Mouse (Mus musculus) lung, adult 2 months (tissue): ENCODE data around the gene Zbtb44.

Experiments
- CTCF ChIP-seq: fragments of 200-500 bp; IDR thresholded peaks from 2 replicates; pipeline ENCODE4 v1.5.1; 2011; ENCODE audit warnings: mild to moderate bottlenecking, low read length, control low read depth; ENCODE audit not compliant: insufficient read depth
- POLR2A ChIP-seq: fragments of 200-500 bp; IDR thresholded peaks from 2 replicates; pipeline ENCODE4 v1.6.1; 2011; ENCODE audit warnings: low read depth, mild to moderate bottlenecking, control low read depth, low read length, borderline replicate concordance; ENCODE audit errors: extremely low read depth

DNA sequence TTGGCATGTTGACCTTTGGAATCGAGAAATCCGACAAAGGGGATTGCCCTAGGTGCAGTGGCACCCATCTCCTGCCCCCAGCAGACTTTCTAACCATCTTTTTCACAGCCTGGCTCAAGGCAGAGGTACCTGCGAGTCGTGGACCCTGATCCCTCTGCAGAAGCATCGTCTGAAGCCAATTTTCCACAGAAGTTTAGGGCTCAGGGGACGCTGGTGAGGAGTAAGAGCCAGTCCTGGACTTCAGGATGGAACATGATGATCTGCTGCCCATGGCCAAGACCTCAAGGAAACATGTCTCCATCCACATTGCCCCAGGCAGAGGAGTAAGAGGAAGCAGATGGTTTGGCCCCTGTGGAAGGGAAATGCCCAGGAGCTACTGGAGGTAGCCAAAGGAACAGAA, 52.3 kb downstream of the Zbtb44 start:
- TF ChIP-seq CTCF (no peak), POLR2A (no peak)
